Mouse (Mus musculus) cerebellum, adult 11-12 months (tissue): ENCODE data around the gene Cdip1.

Experiments used
- DNase-seq: peaks from one replicate; pipeline ENCODE4 v3.0.0; 2022

Cdip1 gene

GRCm38 (mm10) chr16:4713861-4714710 is 76.0 kb downstream of the Cdip1 start:
- peak; percentile 84 for DNase-seq

GRCm38 (mm10) chr16:4711173-4711572 is 78.9 kb downstream of the Cdip1 start:
- no peak for DNase-seq

- no peak for DNase-seq
Measured at GRCm38 (mm10) chr16:4705541-4705940, 84.6 kb downstream of the Cdip1 start.

- DNase-seq: no peak
Measured at GRCm38 (mm10) chr16:4702646-4703045, 87.4 kb downstream of the Cdip1 start.

- DNase-seq: no peak
Measured at GRCm38 (mm10) chr16:4701211-4701610, 88.9 kb downstream of the Cdip1 start.
